Mouse (Mus musculus): ENCODE measurements around the gene Acot10. TPM values are rescaled to one million over a fixed set of nuclear protein-coding genes. Genes with fewer than 3 reads are reported as not detected.

Acot10 gene
- total and polyA plus RNA-seq, 2 experiments: not detected

- Histone ChIP-seq H3K36me3 (ENCODE audit: control insufficient read depth, insufficient read depth, low read length) (no peaks in the 10 kb centered on the region), H3K27me3 (ENCODE audit: control insufficient read depth, insufficient read depth, low read length) (no peaks in the 10 kb centered on the region), H3K4me1 (ENCODE audit: control insufficient read depth, insufficient read depth, low read length) (no peaks in the 10 kb centered on the region), H3K4me3 (ENCODE audit: insufficient read depth, low read depth, low read length) (no peak overlapping the region), H3K79me2 (ENCODE audit: control insufficient read depth, insufficient read depth, low read length) (no peaks in the 10 kb centered on the region), H3K9ac (ENCODE audit: low read depth, low read length) (no peak overlapping the region), H3K27ac (replicated peaks; ENCODE audit: insufficient read depth, low read depth, low read length) (no peak overlapping the region)
- DNase-seq (ENCODE audit: extremely low read depth, low read depth, low spot score): no peak
- TF ChIP-seq POLR2A (IDR thresholded peaks at IDR 0.05; ENCODE audit: extremely low read depth, insufficient read depth, low read length): no peak
- TF ChIP-seq CTCF (IDR thresholded peaks at IDR 0.05; ENCODE audit: low read depth, low read length): no peak
- WGBS: 58% methylated on average over 1 of the region's 1 CpGs
Observed at GRCm38 (mm10) chr15:20667989-20668388, 1.4 kb upstream of the Acot10 start.

- H3K4me1 ChIP-seq (ENCODE audit: control insufficient read depth, insufficient read depth, low read length): no peaks in the 10 kb centered on the region
- no peaks in the 10 kb centered on the region for H3K36me3 ChIP-seq (ENCODE audit: control insufficient read depth, insufficient read depth, low read length)
- no peak overlapping the region for H3K9ac ChIP-seq (ENCODE audit: low read depth, low read length)
Observed at GRCm38 (mm10) chr15:20667350-20667749, 800 bp upstream of the Acot10 start.

GRCm38 (mm10) chr15:20660221-20660620 lies 6.3 kb downstream of the Acot10 start:
- Histone ChIP-seq H3K79me2 (ENCODE audit: control insufficient read depth, insufficient read depth, low read length) (no peaks in the 10 kb centered on the region), H3K4me3 (ENCODE audit: insufficient read depth, low read depth, low read length) (no peak overlapping the region), H3K27ac (replicated peaks; ENCODE audit: insufficient read depth, low read depth, low read length) (no peak overlapping the region), H3K27me3 (ENCODE audit: control insufficient read depth, insufficient read depth, low read length) (no peaks in the 10 kb centered on the region), H3K9ac (ENCODE audit: low read depth, low read length) (no peak overlapping the region), H3K36me3 (ENCODE audit: control insufficient read depth, insufficient read depth, low read length) (no peaks in the 10 kb centered on the region), H3K4me1 (ENCODE audit: control insufficient read depth, insufficient read depth, low read length) (no peaks in the 10 kb centered on the region)
- 50% methylated on average over 2 of the region's 2 CpGs for WGBS
- TF ChIP-seq POLR2A (IDR thresholded peaks at IDR 0.05; ENCODE audit: extremely low read depth, insufficient read depth, low read length) (no peak), CTCF (IDR thresholded peaks at IDR 0.05; ENCODE audit: low read depth, low read length) (no peak)
- no peak for DNase-seq (ENCODE audit: extremely low read depth, low read depth, low spot score)

More at GRCm38 (mm10) chr15:20667350-20667749, 800 bp upstream of the Acot10 start:
- Histone ChIP-seq H3K79me2 (ENCODE audit: control insufficient read depth, insufficient read depth, low read length) (no peaks in the 10 kb centered on the region), H3K27ac (replicated peaks; ENCODE audit: insufficient read depth, low read depth, low read length) (no peak overlapping the region), H3K27me3 (ENCODE audit: control insufficient read depth, insufficient read depth, low read length) (no peaks in the 10 kb centered on the region), H3K4me3 (ENCODE audit: insufficient read depth, low read depth, low read length) (no peak overlapping the region)
- no peak for DNase-seq (ENCODE audit: extremely low read depth, low read depth, low spot score)
- TF ChIP-seq POLR2A (IDR thresholded peaks at IDR 0.05; ENCODE audit: extremely low read depth, insufficient read depth, low read length) (no peak), CTCF (IDR thresholded peaks at IDR 0.05; ENCODE audit: low read depth, low read length) (no peak)

- DNase-seq (ENCODE audit: extremely low read depth, low read depth, low spot score): no peak
- no peaks in the 10 kb centered on the region for H3K36me3 ChIP-seq (ENCODE audit: control insufficient read depth, insufficient read depth, low read length)
- no peaks in the 10 kb centered on the region for H3K79me2 ChIP-seq (ENCODE audit: control insufficient read depth, insufficient read depth, low read length)
- no peaks in the 10 kb centered on the region for H3K4me1 ChIP-seq (ENCODE audit: control insufficient read depth, insufficient read depth, low read length)
- TF ChIP-seq POLR2A (IDR thresholded peaks at IDR 0.05; ENCODE audit: extremely low read depth, insufficient read depth, low read length) (no peak), CTCF (IDR thresholded peaks at IDR 0.05; ENCODE audit: low read depth, low read length) (no peak)
- H3K4me3 ChIP-seq (ENCODE audit: insufficient read depth, low read depth, low read length): no peak overlapping the region
- WGBS: 81% methylated on average over 3 of the region's 3 CpGs
- no peak overlapping the region for H3K9ac ChIP-seq (ENCODE audit: low read depth, low read length)
- no peaks in the 10 kb centered on the region for H3K27me3 ChIP-seq (ENCODE audit: control insufficient read depth, insufficient read depth, low read length)
- H3K27ac ChIP-seq (replicated peaks; ENCODE audit: insufficient read depth, low read depth, low read length): no peak overlapping the region
Observed at GRCm38 (mm10) chr15:20642905-20643414, 23.6 kb downstream of the Acot10 start.

GRCm38 (mm10) chr15:20639155-20639554 lies 27.4 kb downstream of the Acot10 start:
- 76% methylated on average over 2 of the region's 2 CpGs for WGBS

GRCm38 (mm10) chr15:20634593-20634992 lies 32.0 kb downstream of the Acot10 start:
- Histone ChIP-seq H3K4me1 (ENCODE audit: control insufficient read depth, insufficient read depth, low read length) (no peaks in the 10 kb centered on the region), H3K79me2 (ENCODE audit: control insufficient read depth, insufficient read depth, low read length) (no peaks in the 10 kb centered on the region), H3K4me3 (ENCODE audit: insufficient read depth, low read depth, low read length) (no peak overlapping the region), H3K36me3 (ENCODE audit: control insufficient read depth, insufficient read depth, low read length) (no peaks in the 10 kb centered on the region), H3K27me3 (ENCODE audit: control insufficient read depth, insufficient read depth, low read length) (no peaks in the 10 kb centered on the region), H3K27ac (replicated peaks; ENCODE audit: insufficient read depth, low read depth, low read length) (no peak overlapping the region), H3K9ac (ENCODE audit: low read depth, low read length) (no peak overlapping the region)
- TF ChIP-seq CTCF (IDR thresholded peaks at IDR 0.05; ENCODE audit: low read depth, low read length) (no peak), POLR2A (IDR thresholded peaks at IDR 0.05; ENCODE audit: extremely low read depth, insufficient read depth, low read length) (no peak)
- 87% methylated on average over 2 of the region's 2 CpGs for WGBS
- no peak for DNase-seq (ENCODE audit: extremely low read depth, low read depth, low spot score)

More at GRCm38 (mm10) chr15:20639155-20639554, 27.4 kb downstream of the Acot10 start:
- DNase-seq (ENCODE audit: extremely low read depth, low read depth, low spot score): no peak
- H3K36me3 ChIP-seq (ENCODE audit: control insufficient read depth, insufficient read depth, low read length): no peaks in the 10 kb centered on the region
- no peaks in the 10 kb centered on the region for H3K27me3 ChIP-seq (ENCODE audit: control insufficient read depth, insufficient read depth, low read length)
- no peak overlapping the region for H3K9ac ChIP-seq (ENCODE audit: low read depth, low read length)
- H3K4me1 ChIP-seq (ENCODE audit: control insufficient read depth, insufficient read depth, low read length): no peaks in the 10 kb centered on the region
- TF ChIP-seq CTCF (IDR thresholded peaks at IDR 0.05; ENCODE audit: low read depth, low read length): no peak
- TF ChIP-seq POLR2A (IDR thresholded peaks at IDR 0.05; ENCODE audit: extremely low read depth, insufficient read depth, low read length): no peak
- no peak overlapping the region for H3K4me3 ChIP-seq (ENCODE audit: insufficient read depth, low read depth, low read length)
- H3K27ac ChIP-seq (replicated peaks; ENCODE audit: insufficient read depth, low read depth, low read length): no peak overlapping the region
- H3K79me2 ChIP-seq (ENCODE audit: control insufficient read depth, insufficient read depth, low read length): no peaks in the 10 kb centered on the region

Other genes with a start within 250 kb of the Acot10 start
- gene Cdh12, start 217.5 kb downstream of the Acot10 start, total RNA-seq (2014; rRNA removed): not detected in 2 replicates
- not detected in 2 replicates for gene Cdh12, start 217.5 kb downstream of the Acot10 start, polyA plus RNA-seq (2012; rRNA removed)

All from liver, adult 2 months (tissue).